Mouse (Mus musculus) testis, adult 2 months (tissue): ENCODE data around the gene Ces3b. TPM values are rescaled to one million over a fixed set of nuclear protein-coding genes. Genes with fewer than 3 reads are reported as not detected.
A peak's percentile ranks its signal among the peaks of the same experiment; 100 is the strongest.

Experiments used
- H3K27ac ChIP-seq: fragments of 200-500 bp; 2 replicates; pipeline ENCODE4 v1.5.1; 2012; ENCODE audit warnings: low read depth, low read length; ENCODE audit not compliant: control insufficient read depth, insufficient read depth
- H3K27me3 ChIP-seq: fragments of 200-500 bp; 2 replicates; pipeline ENCODE4 v1.6.1; 2012; ENCODE audit warnings: mild to moderate bottlenecking, low read length, moderate library complexity; ENCODE audit not compliant: control insufficient read depth, insufficient read depth
- H3K36me3 ChIP-seq: fragments of 200-500 bp; 2 replicates; pipeline ENCODE4 v1.6.1; 2012; ENCODE audit warnings: mild to moderate bottlenecking, low read length; ENCODE audit not compliant: control insufficient read depth, insufficient read depth
- H3K4me1 ChIP-seq: fragments of 200-500 bp; 2 replicates; pipeline ENCODE4 v1.6.1; 2012; ENCODE audit warnings: low read length; ENCODE audit not compliant: control insufficient read depth, insufficient read depth
- H3K4me3 ChIP-seq: fragments of 200-500 bp; 2 replicates; pipeline ENCODE4 v1.5.1; 2012; ENCODE audit warnings: low read depth, mild to moderate bottlenecking, low read length, moderate library complexity, mixed read lengths; ENCODE audit not compliant: control insufficient read depth
- CTCF ChIP-seq: fragments of 200-500 bp; IDR thresholded peaks from 2 replicates; pipeline ENCODE4 v1.5.1; 2012; ENCODE audit warnings: low read depth, mild to moderate bottlenecking, inconsistent platforms, low read length, moderate library complexity; ENCODE audit not compliant: control insufficient read depth, insufficient read depth, insufficient replicate concordance
- POLR2A ChIP-seq: fragments of 200-500 bp; IDR thresholded peaks from 2 replicates; pipeline ENCODE4 v1.6.1; 2012; ENCODE audit warnings: low read depth, mild to moderate bottlenecking, inconsistent platforms, low read length, moderate library complexity; ENCODE audit not compliant: control insufficient read depth
- polyA plus RNA-seq: library from polyadenylated mRNA; depleted of rRNA; stranded (reverse); fragments of >200 nt; gene quantifications from 2 replicates; pipeline ENCODE4 v1.2.3, GENCODE M21; 2012; rRNA removed

The Ces3b gene
- polyA plus RNA-seq, 1 experiment: 0.17 TPM

- Histone ChIP-seq H3K27me3 (no peaks in the 10 kb centered on the region), H3K4me3 (no peak overlapping the region)
- TF ChIP-seq POLR2A (no peak), CTCF (no peak)
Measured at GRCm38 (mm10) chr8:105104220-105104619, 20.7 kb downstream of the Ces3b start.

GRCm38 (mm10) chr8:105129864-105130263, 46.3 kb downstream of the Ces3b start:
- Histone ChIP-seq H3K27ac (no peak overlapping the region), H3K4me1 (no peaks in the 10 kb centered on the region), H3K27me3 (no peaks in the 10 kb centered on the region), H3K36me3 (no peaks in the 10 kb centered on the region), H3K4me3 (no peak overlapping the region)
- no peak for TF ChIP-seq POLR2A
- no peak for TF ChIP-seq CTCF

More at GRCm38 (mm10) chr8:105104220-105104619, 20.7 kb downstream of the Ces3b start:
- H3K36me3 ChIP-seq: no peaks in the 10 kb centered on the region
- H3K27ac ChIP-seq: no peak overlapping the region
- no peaks in the 10 kb centered on the region for H3K4me1 ChIP-seq

GRCm38 (mm10) chr8:105131509-105131908, 48.0 kb downstream of the Ces3b start, which contains the start of gene Ces4a:
Gene Ces4a (plus strand): TSS chr8:105131800.
- Histone ChIP-seq H3K4me3 (no peak within 1 kb of the TSS), H3K27ac (no peak within 1 kb of the TSS), H3K4me1 (no peaks in the 10 kb centered on the region), H3K27me3 (no peaks in the 10 kb centered on the region), H3K36me3 (no peaks in the 10 kb centered on the region)
- TF ChIP-seq CTCF: no peak
- TF ChIP-seq POLR2A: no peak

GRCm38 (mm10) chr8:105138423-105138822, 54.9 kb downstream of the Ces3b start:
- peaks cover 3% of the 10 kb centered on the region for H3K4me1 ChIP-seq
- TF ChIP-seq POLR2A (no peak), CTCF (peak; percentile 93; the same call in 1 of the 2 replicates)
- H3K27ac ChIP-seq: no peak overlapping the region
- no peaks in the 10 kb centered on the region for H3K27me3 ChIP-seq
- H3K36me3 ChIP-seq: no peaks in the 10 kb centered on the region
- no peak overlapping the region for H3K4me3 ChIP-seq

- Histone ChIP-seq H3K36me3 (no peaks in the 10 kb centered on the region), H3K27me3 (no peaks in the 10 kb centered on the region), H3K27ac (no peak overlapping the region), H3K4me1 (peaks cover 3% of the 10 kb centered on the region), H3K4me3 (peak overlapping the region; percentile 49)
- no peak for TF ChIP-seq POLR2A
- no peak for TF ChIP-seq CTCF
Measured at GRCm38 (mm10) chr8:105142395-105142794, 58.8 kb downstream of the Ces3b start.

Other genes with a start within 250 kb of the Ces3b start
- 0.05 TPM in 1 of 2 replicates, not detected in the other for gene Ces2c, start 236.7 kb upstream of the Ces3b start, polyA plus RNA-seq
- 0.37 and 0.38 TPM in 2 replicates for gene Ces2e, start 157.5 kb upstream of the Ces3b start, polyA plus RNA-seq
- gene Ces2f, start 136.4 kb upstream of the Ces3b start, polyA plus RNA-seq: 0.01 TPM in 1 of 2 replicates, not detected in the other
- 0.70 and 0.88 TPM in 2 replicates for gene Ces2g, start 122.0 kb upstream of the Ces3b start, polyA plus RNA-seq
- 0.36 and 0.75 TPM in 2 replicates for gene Ces2h, start 82.9 kb upstream of the Ces3b start, polyA plus RNA-seq
- 0.58 and 0.93 TPM in 2 replicates for gene Ces3a, start 35.2 kb upstream of the Ces3b start, polyA plus RNA-seq
- gene Ces4a, start 48.0 kb downstream of the Ces3b start, polyA plus RNA-seq: 0.19 TPM in 2 replicates
- gene Cbfb, start 86.9 kb downstream of the Ces3b start, polyA plus RNA-seq: 7.0 and 7.7 TPM in 2 replicates
- 6.4 and 7.8 TPM in 2 replicates for gene D230025D16Rik, start 141.4 kb downstream of the Ces3b start, polyA plus RNA-seq
- 6.8 and 7.0 TPM in 2 replicates for gene B3gnt9, start 171.4 kb downstream of the Ces3b start, polyA plus RNA-seq
- gene Tradd, start 180.9 kb downstream of the Ces3b start, polyA plus RNA-seq: 2.4 TPM in 2 replicates
- 0.51 and 0.55 TPM in 2 replicates for gene Fbxl8, start 180.9 kb downstream of the Ces3b start, polyA plus RNA-seq
- 0.09 and 0.20 TPM in 2 replicates for gene Hsf4, start 186.0 kb downstream of the Ces3b start, polyA plus RNA-seq
- 0.09 and 0.11 TPM in 2 replicates for gene Nol3, start 192.4 kb downstream of the Ces3b start, polyA plus RNA-seq
- gene 4931428F04Rik, start 206.1 kb downstream of the Ces3b start, polyA plus RNA-seq: 78.2 and 90.9 TPM in 2 replicates
- gene Exoc3l, start 212.3 kb downstream of the Ces3b start, polyA plus RNA-seq: 28.2 and 28.5 TPM in 2 replicates
- gene E2f4, start 213.9 kb downstream of the Ces3b start, polyA plus RNA-seq: 64.1 and 67.7 TPM in 2 replicates
- gene Elmo3, start 221.8 kb downstream of the Ces3b start, polyA plus RNA-seq: 3.5 and 5.0 TPM in 2 replicates
- 117 and 127 TPM in 2 replicates for gene Lrrc29, start 242.5 kb downstream of the Ces3b start, polyA plus RNA-seq
- gene Tmem208, start 242.6 kb downstream of the Ces3b start, polyA plus RNA-seq: 31.4 and 32.4 TPM in 2 replicates